Mouse (Mus musculus) MEL (cell line): ENCODE results near the gene Gm15319.
"Not testable (repeated sequence)": the region's sequence is repeated elsewhere in the genome, so short reads cannot be mapped to it uniquely, and the experiment has no call there.

Experiments
- CHD2 ChIP-seq: IDR thresholded peaks from 2 replicates; pipeline ENCODE4 v1.6.1; 2011; ENCODE audit warnings: low read length, improper control_type of control experiment
- CTCF ChIP-seq, 3 experiments: IDR thresholded peaks in 2 of 3; conservative IDR thresholded peaks in 1 of 3; 2 replicates each; pipeline ENCODE4 v1.5.1; 2011 to 2012; ENCODE audit warnings: low read length in 3 of 3, low read depth in 2 of 3, mild to moderate bottlenecking in 2 of 3, improper control_type of control experiment in 1 of 3, inconsistent platforms in 1 of 3, mixed read lengths in 1 of 3, moderate library complexity in 1 of 3; ENCODE audit not compliant: control insufficient read depth in 1 of 3, insufficient read depth in 1 of 3, poor library complexity in 1 of 3, severe bottlenecking in 1 of 3
- GABPA ChIP-seq: IDR thresholded peaks from 2 replicates; pipeline ENCODE4 v1.6.1; 2012; ENCODE audit warnings: low read depth, mild to moderate bottlenecking, inconsistent platforms, low read length, improper control_type of control experiment, moderate library complexity
- JUND ChIP-seq: IDR thresholded peaks from 2 replicates; pipeline ENCODE4 v1.6.1; 2011; ENCODE audit warnings: low read depth, mild to moderate bottlenecking, improper control_type of control experiment, low read length
- MAX ChIP-seq: IDR thresholded peaks from 2 replicates; pipeline ENCODE4 v1.6.1; 2011; ENCODE audit warnings: low read length, improper control_type of control experiment
- MYC ChIP-seq: IDR thresholded peaks from 2 replicates; pipeline ENCODE4 v1.6.1; 2011; ENCODE audit warnings: low read depth, mild to moderate bottlenecking, low read length, improper control_type of control experiment, moderate library complexity
- NRF1 ChIP-seq: IDR thresholded peaks from 2 replicates; pipeline ENCODE4 v1.6.1; 2014; ENCODE audit warnings: low read depth, mild to moderate bottlenecking, inconsistent platforms, low read length, improper control_type of control experiment, moderate library complexity; ENCODE audit not compliant: poor library complexity, insufficient read depth, severe bottlenecking
- POLR2A ChIP-seq, 2 experiments: IDR thresholded peaks; 2 replicates each; pipeline ENCODE4 v1.6.1; 2011 to 2012; ENCODE audit warnings: low read length in 2 of 2, mild to moderate bottlenecking in 2 of 2, control low read depth in 1 of 2, improper control_type of control experiment in 1 of 2, low read depth in 1 of 2, moderate library complexity in 1 of 2; ENCODE audit not compliant: control insufficient read depth in 1 of 2, insufficient read depth in 1 of 2, poor library complexity in 1 of 2
- TAL1 ChIP-seq: IDR thresholded peaks from 2 replicates; pipeline ENCODE4 v1.6.1; 2012; ENCODE audit warnings: mild to moderate bottlenecking, inconsistent platforms, low read length, moderate library complexity, mixed read lengths
- TCF12 ChIP-seq: IDR thresholded peaks from 2 replicates; pipeline ENCODE4 v1.6.1; 2014; ENCODE audit warnings: low read depth, mild to moderate bottlenecking, inconsistent platforms, low read length, improper control_type of control experiment, moderate library complexity
- USF1 ChIP-seq: IDR thresholded peaks from 2 replicates; pipeline ENCODE4 v1.6.1; 2014; ENCODE audit warnings: low read depth, mild to moderate bottlenecking, inconsistent platforms, low read length, improper control_type of control experiment, moderate library complexity
- ZC3H11A ChIP-seq: IDR thresholded peaks from 2 replicates; pipeline ENCODE4 v1.6.1; 2012; ENCODE audit warnings: low read depth, mild to moderate bottlenecking, inconsistent platforms, low read length, improper control_type of control experiment

DNA sequence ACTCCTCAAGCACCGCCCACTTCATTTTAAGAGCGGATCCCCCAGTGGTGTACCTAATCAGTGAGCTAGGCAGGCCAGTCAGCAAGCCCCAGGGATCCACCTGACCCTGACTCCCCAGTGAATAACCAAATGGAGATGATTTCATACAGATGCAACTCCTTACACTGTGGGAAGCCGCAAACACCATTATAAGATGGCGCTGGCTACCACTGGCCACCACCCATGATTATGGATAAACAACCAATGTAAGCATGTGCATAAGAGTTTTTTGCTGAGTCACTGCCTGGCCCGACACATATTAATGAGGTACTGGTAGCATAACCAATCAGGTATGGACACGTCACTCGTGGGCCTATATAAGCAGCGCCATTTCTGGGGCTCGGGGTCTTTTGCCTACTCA, 21.1 kb upstream of the Gm15319 start:
- not testable (repeated sequence) for TF ChIP-seq GABPA; TCF12; MYC; CHD2; CTCF (IDR thresholded peaks at IDR 0.05 in 2 of 3, conservative IDR thresholded peaks at IDR 0.05 in 1 of 3; ENCODE audit: control insufficient read depth in 1 of 3, insufficient read depth in 1 of 3, low read depth in 2 of 3, low read length in 3 of 3, poor library complexity in 1 of 3, severe bottlenecking in 1 of 3); ZC3H11A; TAL1; JUND; POLR2A (IDR thresholded peaks at IDR 0.05; ENCODE audit: control insufficient read depth in 1 of 2, insufficient read depth in 1 of 2, low read depth in 1 of 2, low read length in 2 of 2, poor library complexity in 1 of 2); NRF1; USF1; MAX
